Mouse (Mus musculus) stomach, embryonic 16.5 days (tissue): ENCODE measurements around the gene Lrp6. TPM values are rescaled to one million over a fixed set of nuclear protein-coding genes. Genes with fewer than 3 reads are reported as not detected.

ENCODE experiments used
- ATAC-seq: fragments of 200-750 bp; cut with Nextera tagmentation; 2 replicates; pipeline ENCODE4 v1.8.0; 2017; ENCODE audit warnings: moderate number of reproducible peaks, moderate TSS enrichment; ENCODE audit not compliant: insufficient read depth, low FRiP score
- H3K27ac ChIP-seq: fragments of 300-500 bp; sonication (generic); 2 replicates; pipeline ENCODE4 v1.5.1; 2014; ENCODE audit warnings: low read length
- H3K27me3 ChIP-seq: fragments of 300-500 bp; sonication (generic); 2 replicates; pipeline ENCODE4 v1.6.1; 2014; ENCODE audit warnings: low read length, control low read depth, mixed read lengths; ENCODE audit not compliant: control insufficient read depth, insufficient read depth
- H3K36me3 ChIP-seq: fragments of 300-500 bp; sonication (generic); 2 replicates; pipeline ENCODE4 v1.6.1; 2014; ENCODE audit warnings: low read length; ENCODE audit not compliant: control insufficient read depth, insufficient read depth
- H3K4me1 ChIP-seq: fragments of 300-500 bp; sonication (generic); 2 replicates; pipeline ENCODE4 v1.6.1; 2014; ENCODE audit warnings: low read length, control low read depth, mixed read lengths; ENCODE audit not compliant: control insufficient read depth, insufficient read depth
- H3K4me2 ChIP-seq: fragments of 300-500 bp; sonication (generic); 2 replicates; pipeline ENCODE4 v1.6.1; 2014; ENCODE audit warnings: low read depth, low read length, mixed read lengths
- H3K4me3 ChIP-seq: fragments of 300-500 bp; sonication (generic); replicated peaks from 2 replicates; pipeline ENCODE4 v1.5.1; 2014; ENCODE audit warnings: mild to moderate bottlenecking, low read length
- H3K9ac ChIP-seq: fragments of 300-500 bp; sonication (generic); 2 replicates; pipeline ENCODE4 v1.6.1; 2014; ENCODE audit warnings: low read length
- H3K9me3 ChIP-seq: fragments of 300-500 bp; sonication (generic); replicated peaks from 2 replicates; pipeline ENCODE4 v1.6.1; 2016; ENCODE audit warnings: low read length, control low read depth; ENCODE audit not compliant: control insufficient read depth
- WGBS: fragments of 180-500 bp; shearing (Covaris S2); extraction: QIAGEN DNeasy Blood & Tissue Kit; methylation state at CpG from one replicate; pipeline ENCODE4 v1.1.7; 2014; 5-methylcytosine and 5-hydroxymethylcytosine counted together
- polyA plus RNA-seq: library from polyadenylated mRNA; unstranded; fragments of >200 nt; fragmentation: Nextera tagmentation; extraction: Ambion mirVana; gene quantifications from 2 replicates; pipeline ENCODE4 v1.2.1, GENCODE M21; 2015

Lrp6 gene
- polyA plus RNA-seq, 1 experiment from 2014 or later, result 17.4 TPM

- Histone ChIP-seq H3K4me2 (no peak overlapping the region), H3K36me3 (no peaks in the 10 kb centered on the region), H3K27ac (no peak overlapping the region), H3K4me3 (no peak overlapping the region), H3K4me1 (no peaks in the 10 kb centered on the region), H3K27me3 (no peaks in the 10 kb centered on the region), H3K9me3 (no peaks in the 10 kb centered on the region), H3K9ac (no peak overlapping the region)
- WGBS, result 81% methylated on average over 5 of the region's 5 CpGs
- ATAC-seq, result no peak
Observed at GRCm38 (mm10) chr6:134582110-134582509, 15.3 kb upstream of the Lrp6 start.

- WGBS, result 88% methylated on average over 4 of the region's 4 CpGs
- Histone ChIP-seq H3K36me3 (no peaks in the 10 kb centered on the region), H3K27me3 (no peaks in the 10 kb centered on the region), H3K4me3 (no peak overlapping the region), H3K4me1 (no peaks in the 10 kb centered on the region), H3K4me2 (no peak overlapping the region), H3K27ac (no peak overlapping the region), H3K9ac (no peak overlapping the region), H3K9me3 (no peaks in the 10 kb centered on the region)
- no peak for ATAC-seq
Observed at GRCm38 (mm10) chr6:134579506-134579905, 12.7 kb upstream of the Lrp6 start.

GRCm38 (mm10) chr6:134578039-134578438, 11.3 kb upstream of the Lrp6 start:
- H3K4me1 ChIP-seq, result no peaks in the 10 kb centered on the region

GRCm38 (mm10) chr6:134575288-134575741, 8.6 kb upstream of the Lrp6 start:
- H3K4me2 ChIP-seq, result no peak overlapping the region
- no peaks in the 10 kb centered on the region for H3K27me3 ChIP-seq
- WGBS, result 41% methylated on average over 3 of the region's 3 CpGs
- H3K36me3 ChIP-seq, result no peaks in the 10 kb centered on the region
- no peak overlapping the region for H3K4me3 ChIP-seq
- no peak overlapping the region for H3K9ac ChIP-seq
- H3K27ac ChIP-seq, result no peak overlapping the region
- no peaks in the 10 kb centered on the region for H3K4me1 ChIP-seq
- ATAC-seq, result no peak
- peaks cover 5% of the 10 kb centered on the region; the same call in 1 of the 2 replicates for H3K9me3 ChIP-seq

More at GRCm38 (mm10) chr6:134578039-134578438, 11.3 kb upstream of the Lrp6 start:
- H3K36me3 ChIP-seq, result no peaks in the 10 kb centered on the region
- no peak overlapping the region for H3K4me2 ChIP-seq
- H3K27ac ChIP-seq, result no peak overlapping the region
- no peaks in the 10 kb centered on the region for H3K9me3 ChIP-seq
- no peak for ATAC-seq
- WGBS, result 63% methylated on average over 6 of the region's 6 CpGs
- H3K27me3 ChIP-seq, result no peaks in the 10 kb centered on the region
- H3K9ac ChIP-seq, result no peak overlapping the region
- no peak overlapping the region for H3K4me3 ChIP-seq

- Histone ChIP-seq H3K4me2 (no peak overlapping the region), H3K9me3 (peaks cover 5% of the 10 kb centered on the region; the same call in 1 of the 2 replicates), H3K4me1 (peaks cover 3% of the 10 kb centered on the region; the same call in 1 of the 2 replicates), H3K27me3 (no peaks in the 10 kb centered on the region), H3K36me3 (no peaks in the 10 kb centered on the region), H3K27ac (no peak overlapping the region), H3K4me3 (no peak overlapping the region), H3K9ac (no peak overlapping the region)
- 78% methylated on average over 5 of the region's 5 CpGs for WGBS
- no peak for ATAC-seq
Observed at GRCm38 (mm10) chr6:134567986-134568556, 1.3 kb upstream of the Lrp6 start.

GRCm38 (mm10) chr6:134566248-134566817, 432 bp downstream of the Lrp6 start:
- peak overlapping the region; percentile 98 for H3K27ac ChIP-seq

GRCm38 (mm10) chr6:134565606-134566247, 1.0 kb downstream of the Lrp6 start:
- peak overlapping the region; percentile 93 for H3K4me2 ChIP-seq
- peak overlapping the region; percentile 98 for H3K27ac ChIP-seq
- peak overlapping the region; percentile 88 for H3K4me3 ChIP-seq
- no peak for ATAC-seq
- no peaks in the 10 kb centered on the region for H3K9me3 ChIP-seq
- H3K4me1 ChIP-seq, result peaks cover 10% of the 10 kb centered on the region
- H3K27me3 ChIP-seq, result no peaks in the 10 kb centered on the region
- H3K36me3 ChIP-seq, result no peaks in the 10 kb centered on the region
- 2% methylated on average over 19 of the region's 19 CpGs for WGBS
- H3K9ac ChIP-seq, result peak overlapping the region; percentile 98

More at GRCm38 (mm10) chr6:134566248-134566817, 432 bp downstream of the Lrp6 start:
- Histone ChIP-seq H3K9me3 (peaks cover under 1% of the 10 kb centered on the region; the same call in 1 of the 2 replicates), H3K9ac (peak overlapping the region; percentile 98), H3K27me3 (no peaks in the 10 kb centered on the region), H3K4me1 (peaks cover 7% of the 10 kb centered on the region; the same call in 1 of the 2 replicates), H3K4me2 (peak overlapping the region; percentile 93), H3K4me3 (peak overlapping the region; percentile 88), H3K36me3 (no peaks in the 10 kb centered on the region)
- 0 out of 2 replicates have a peak, but pooled peaks have one; percentile 44 for ATAC-seq
- WGBS, result under 1% methylated on average over 40 of the region's 64 CpGs

- Histone ChIP-seq H3K4me3 (no peak overlapping the region), H3K36me3 (no peaks in the 10 kb centered on the region), H3K4me1 (peaks cover 16% of the 10 kb centered on the region), H3K9me3 (no peaks in the 10 kb centered on the region), H3K9ac (no peak overlapping the region), H3K27me3 (no peaks in the 10 kb centered on the region), H3K4me2 (peak overlapping the region; percentile 93), H3K27ac (no peak overlapping the region)
- ATAC-seq, result no peak
- WGBS, result 42% methylated on average over 2 of the region's 2 CpGs
Observed at GRCm38 (mm10) chr6:134564539-134564938, 2.2 kb downstream of the Lrp6 start.

GRCm38 (mm10) chr6:134559635-134560034, 7.1 kb downstream of the Lrp6 start:
- Histone ChIP-seq H3K36me3 (no peaks in the 10 kb centered on the region), H3K9ac (no peak overlapping the region), H3K4me3 (no peak overlapping the region), H3K4me1 (peaks cover 36% of the 10 kb centered on the region), H3K27ac (no peak overlapping the region), H3K4me2 (no peak overlapping the region), H3K27me3 (no peaks in the 10 kb centered on the region), H3K9me3 (no peaks in the 10 kb centered on the region)
- 55% methylated on average over 3 of the region's 3 CpGs for WGBS
- no peak for ATAC-seq
